Comparison of ENCODE assay signal across 18 mouse cellular contexts in the genomic region with DNA sequence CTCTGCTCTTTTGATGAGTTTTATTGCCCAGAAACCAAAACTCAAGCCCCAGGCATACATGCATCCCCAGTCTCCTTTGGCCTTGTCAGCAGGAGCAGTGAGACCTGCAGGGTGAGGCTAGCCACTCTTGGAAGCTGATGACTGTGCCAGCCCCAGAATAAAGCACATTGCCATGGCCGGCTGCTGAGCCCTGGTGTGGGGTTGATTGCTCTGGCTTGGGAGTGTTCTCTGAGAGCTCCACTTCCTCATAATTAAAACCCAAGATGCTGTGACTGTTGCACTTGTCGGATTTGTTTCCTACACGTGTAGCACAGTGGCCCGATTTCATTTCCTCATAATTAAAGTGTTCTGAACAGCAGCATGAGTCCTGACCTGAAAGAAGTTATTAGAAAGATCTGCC.
DNase-seq lines count a peak whose midpoint lies in the region; ATAC-seq lines count a peak whose summit lies in the region.
"Had no signal": no experiment of that assay in that cellular context is flagged by ENCODE, and none has a peak within 500 bp of the region (broad histone marks: within the 10 kb centered on the region; RNA-seq: fewer than 3 reads in every experiment).

No protein-coding gene starts in this region.

- H3K9me3 ChIP-seq in heart, embryonic 12.5 days (replicated peaks) = no peaks in the 10 kb centered on the region
- no peaks in the 10 kb centered on the region for H3K9me3 ChIP-seq in midbrain, embryonic 10.5 days (replicated peaks)
- no peaks in the 10 kb centered on the region for H3K9me3 ChIP-seq in hindbrain, embryonic 10.5 days
- H3K9me3 ChIP-seq: embryonic facial prominence, embryonic 15.5 days; forebrain, embryonic 10.5 days; hindbrain, embryonic 15.5 days had no signal

- H3K4me1 ChIP-seq in heart, embryonic 12.5 days (replicated peaks) = no peaks in the 10 kb centered on the region
- H3K4me1 ChIP-seq in midbrain, embryonic 10.5 days = no peaks in the 10 kb centered on the region
- no peaks in the 10 kb centered on the region for H3K4me1 ChIP-seq in hindbrain, embryonic 10.5 days (replicated peaks)
- H3K4me1 ChIP-seq: embryonic facial prominence, embryonic 15.5 days; forebrain, embryonic 10.5 days; hindbrain, embryonic 15.5 days had no signal

- DNase-seq in cerebellum, adult 9-10 months = peak; percentile 21
- no peak for DNase-seq in cerebellum, adult 11 months
- peak; percentile 87 for DNase-seq in heart, adult 11 months
- DNase-seq in midbrain, embryonic 10.5 days (ENCODE audit: low spot score) = no peak
- no peak for DNase-seq in hindbrain, embryonic 10.5 days (ENCODE audit: low spot score)
- DNase-seq: adrenal gland, postnatal 10 days; embryo, embryonic 11 days; gastrocnemius, postnatal 36 days had no signal

- no peaks in the 10 kb centered on the region for H3K27me3 ChIP-seq in heart, embryonic 12.5 days (replicated peaks)
- H3K27me3 ChIP-seq in midbrain, embryonic 10.5 days (ENCODE audit: low read depth, poor library complexity, severe bottlenecking) = no peaks in the 10 kb centered on the region
- no peaks in the 10 kb centered on the region for H3K27me3 ChIP-seq in hindbrain, embryonic 10.5 days (ENCODE audit: insufficient read depth, poor library complexity, severe bottlenecking)
- H3K27me3 ChIP-seq: embryonic facial prominence, embryonic 15.5 days; hindbrain, embryonic 15.5 days had no signal

- H3K36me3 ChIP-seq in heart, embryonic 12.5 days = no peaks in the 10 kb centered on the region
- H3K36me3 ChIP-seq in midbrain, embryonic 10.5 days = no peaks in the 10 kb centered on the region
- H3K36me3 ChIP-seq in hindbrain, embryonic 10.5 days = no peaks in the 10 kb centered on the region
- H3K36me3 ChIP-seq: embryonic facial prominence, embryonic 15.5 days; forebrain, embryonic 10.5 days; hindbrain, embryonic 15.5 days had no signal

- H3K9ac ChIP-seq in heart, embryonic 12.5 days = no peak overlapping the region
- H3K9ac ChIP-seq: embryonic facial prominence, embryonic 15.5 days; hindbrain, embryonic 15.5 days had no signal

- no peak overlapping the region for H3K4me3 ChIP-seq in heart, embryonic 12.5 days
- no peak overlapping the region for H3K4me3 ChIP-seq in midbrain, embryonic 10.5 days
- H3K4me3 ChIP-seq in hindbrain, embryonic 10.5 days = no peak overlapping the region
- H3K4me3 ChIP-seq: embryonic facial prominence, embryonic 15.5 days; erythroblast, embryonic 14.5 days; forebrain, embryonic 10.5 days; heart, adult 2 months; hindbrain, embryonic 15.5 days had no signal

- WGBS in heart, embryonic 12.5 days = 77% methylated on average over 4 of the region's 4 CpGs
- 78% methylated on average over 4 of the region's 4 CpGs for WGBS in midbrain, embryonic 10.5 days
- WGBS in hindbrain, embryonic 10.5 days = 80% methylated on average over 4 of the region's 4 CpGs

- no peak overlapping the region for H3K4me2 ChIP-seq in heart, embryonic 12.5 days
- H3K4me2 ChIP-seq: embryonic facial prominence, embryonic 15.5 days; heart, embryonic 11.5 days; hindbrain, embryonic 15.5 days had no signal

- H3K27ac ChIP-seq in heart, embryonic 12.5 days (ENCODE audit: poor library complexity, severe bottlenecking) = no peak overlapping the region
- H3K27ac ChIP-seq in midbrain, embryonic 10.5 days (replicated peaks) = no peak overlapping the region
- H3K27ac ChIP-seq in hindbrain, embryonic 10.5 days = no peak overlapping the region
- H3K27ac ChIP-seq: embryonic facial prominence, embryonic 15.5 days; forebrain, embryonic 10.5 days; heart, adult 2 months; hindbrain, embryonic 15.5 days had no signal

- ATAC-seq in heart, embryonic 12.5 days (ENCODE audit: insufficient number of reproducible peaks, low FRiP score) = no peak
- ATAC-seq in common myeloid progenitor, adult 5-6 weeks (replicated peaks; ENCODE audit: low read depth, poor library complexity, severe bottlenecking) = peak; percentile 25; the same call in 1 of the 2 replicates
- ATAC-seq: forebrain, embryonic 14.5 days; intestine, embryonic 16.5 days had no signal

Comparison
In these comparisons a context has a peak if more than half of its experiments do, and no peak if none do; other contexts are left out.
1. DNase-seq: peak in cerebellum, adult 9-10 months (single experiment) and heart, adult 11 months (single experiment); none in cerebellum, adult 11 months (single experiment), midbrain, embryonic 10.5 days (single experiment) and hindbrain, embryonic 10.5 days (single experiment).